Mouse (Mus musculus) embryonic stem cell, embryonic (primary cell): ENCODE results near the gene Lrrc61.

Source experiments
- CTCF ChIA-PET, 4 experiments: fragments of 300-600 bp in 2 of 4; fragments of 350-600 bp in 2 of 4; sonication (Branson Sonifier 250); formaldehyde crosslinking; loops; one replicate each; lab custom pipeline; 2022; ENCODE audit warnings: inconsistent platforms in 2 of 4; lab: Charles Lee
- POLR2A ChIA-PET, 4 experiments: fragments of 300-600 bp in 2 of 4; fragments of 350-600 bp in 2 of 4; sonication (Branson Sonifier 250); formaldehyde crosslinking; loops; one replicate each; lab custom pipeline; 2022; ENCODE audit warnings: antibody characterized with exemption in 4 of 4, inconsistent platforms in 1 of 4; lab: Charles Lee

The Lrrc61 gene

GRCm38 (mm10) chr6:48596545-48597232 is 42.1 kb downstream of the Lrrc61 start:
- CTCF ChIA-PET = interaction anchor here (0.6 to 1.8 kb wide), 5 partner anchors 14 to 218 kb away, joined by 4 to 6 read pairs (median 5); no protein-coding TSS in a partner anchor
- POLR2A ChIA-PET = interaction anchor here in 2 of 4 experiments (0.6 to 2.4 kb wide), 15 partner anchors 14 to 427 kb away, joined by 3 to 17 read pairs (median 4); partner anchors contain the start of gene AI854703 (in 1 of the 2)

- CTCF ChIA-PET = interaction anchor here (0.6 to 1.8 kb wide), 5 partner anchors 15 to 218 kb away, joined by 4 to 6 read pairs (median 5); no protein-coding TSS in a partner anchor
- POLR2A ChIA-PET = interaction anchor here in 2 of 4 experiments (1.0 to 2.4 kb wide), 11 partner anchors 13 to 152 kb away, joined by 3 to 17 read pairs (median 5); partner anchors contain the start of gene AI854703 (in 1 of the 2)
Measured at GRCm38 (mm10) chr6:48597233-48597625, 42.6 kb downstream of the Lrrc61 start.

DNA sequence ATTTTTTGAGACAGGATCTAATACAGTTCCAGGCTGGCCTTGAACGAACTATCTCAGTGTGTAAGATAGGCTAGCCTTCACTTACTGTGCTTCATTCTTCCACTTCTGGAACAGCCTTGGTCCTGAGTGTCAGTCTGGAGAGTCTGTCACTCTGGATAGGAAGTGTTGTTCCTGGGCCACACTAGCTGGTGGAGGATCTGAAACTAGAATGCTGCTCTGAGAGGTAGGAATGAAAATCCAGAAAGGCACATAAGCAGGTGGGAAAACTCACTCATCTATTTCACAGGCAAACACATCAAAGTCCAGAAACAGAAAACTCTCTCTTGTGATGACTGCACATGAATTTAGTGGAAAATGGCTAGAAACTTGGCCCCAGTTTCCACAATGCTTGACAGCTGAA is 46.0 kb downstream of the Lrrc61 start:
- ChIA-PET CTCF (interaction anchor here in 1 of 4 experiments (1.1 kb wide), 1 partner anchor 20 kb away, joined by 3 read pairs; no protein-coding TSS in a partner anchor), POLR2A (interaction anchor here in 3 of 4 experiments (1.1 to 3.2 kb wide), 8 partner anchors 11 to 161 kb away, joined by 3 to 15 read pairs (median 4); no protein-coding TSS in a partner anchor)

- POLR2A ChIA-PET = interaction anchor here (0.5 to 3.5 kb wide), 18 partner anchors 8 to 766 kb away, joined by 3 to 18 read pairs (median 3); partner anchors contain the start of genes Fam221a (in 1 of the 4), Gm44965 (in 1 of the 4) and Repin1 (in 1 of the 4)
- CTCF ChIA-PET = interaction anchor here in 3 of 4 experiments (1.1 to 1.8 kb wide), 6 partner anchors 8 to 259 kb away, joined by 3 to 7 read pairs (median 3); partner anchors contain the start of genes Gm44965 (in 1 of the 3) and Repin1 (in 1 of the 3)
Measured at GRCm38 (mm10) chr6:48601271-48602079, 46.9 kb downstream of the Lrrc61 start, which contains the start of gene Zfp775. Gene Zfp775, plus strand, starts transcription at chr6:48602063.

DNA sequence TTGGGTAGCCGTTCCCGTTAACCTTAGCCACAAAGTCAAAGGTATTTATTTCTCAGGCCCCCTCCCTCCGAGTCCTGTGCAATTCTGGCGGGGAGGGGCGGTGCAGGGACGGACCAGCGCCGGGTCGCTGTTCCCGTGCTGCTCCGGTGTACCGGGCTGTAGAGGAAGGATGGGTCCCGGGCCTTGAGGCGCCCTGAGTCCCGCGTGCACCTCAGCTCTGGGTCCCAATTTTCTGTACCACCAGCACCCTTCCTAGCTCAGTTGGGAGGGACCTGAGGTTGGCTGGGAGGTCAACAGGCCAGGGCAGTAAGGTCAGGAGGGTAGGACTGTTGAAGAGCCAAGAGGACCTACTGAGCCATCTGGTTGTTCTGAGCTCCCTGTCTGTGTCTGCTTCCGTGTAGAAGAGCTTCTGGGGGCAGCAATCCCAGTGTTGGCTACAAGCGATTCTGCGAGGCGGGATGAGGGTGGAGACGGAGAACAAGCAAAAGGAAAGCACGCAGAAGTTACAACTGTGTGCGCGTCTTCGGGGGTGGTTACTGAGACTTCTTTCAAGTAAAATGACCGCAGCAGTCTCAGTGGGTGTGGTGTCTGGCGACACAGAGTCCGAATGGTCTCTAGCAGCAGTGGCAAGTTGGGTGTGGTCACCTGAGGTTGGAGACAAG is 47.6 kb downstream of the Lrrc61 start:
- ChIA-PET POLR2A (interaction anchor here (0.5 to 3.5 kb wide), 14 partner anchors 9 to 765 kb away, joined by 3 to 18 read pairs (median 3); partner anchors contain the start of genes Fam221a (in 1 of the 4), Gm44965 (in 1 of the 4) and Repin1 (in 1 of the 4)), CTCF (interaction anchor here in 2 of 4 experiments (1.1 to 1.8 kb wide), 5 partner anchors 8 to 258 kb away, joined by 3 to 7 read pairs (median 3); partner anchors contain the start of genes Gm44965 (in 1 of the 2) and Repin1 (in 1 of the 2))

GRCm38 (mm10) chr6:48608124-48608523 is 53.5 kb downstream of the Lrrc61 start:
- POLR2A ChIA-PET = interaction anchor here in 1 of 4 experiments (0.7 to 2.0 kb wide), 2 partner anchors 13 to 16 kb away, joined by 3 to 4 read pairs; no protein-coding TSS in a partner anchor
- CTCF ChIA-PET = no interaction called here

GRCm38 (mm10) chr6:48609512-48609911 is 54.9 kb downstream of the Lrrc61 start:
- POLR2A ChIA-PET = interaction anchor here in 1 of 4 experiments (2.0 kb wide), 1 partner anchor 14 kb away, joined by 4 read pairs; no protein-coding TSS in a partner anchor

DNA sequence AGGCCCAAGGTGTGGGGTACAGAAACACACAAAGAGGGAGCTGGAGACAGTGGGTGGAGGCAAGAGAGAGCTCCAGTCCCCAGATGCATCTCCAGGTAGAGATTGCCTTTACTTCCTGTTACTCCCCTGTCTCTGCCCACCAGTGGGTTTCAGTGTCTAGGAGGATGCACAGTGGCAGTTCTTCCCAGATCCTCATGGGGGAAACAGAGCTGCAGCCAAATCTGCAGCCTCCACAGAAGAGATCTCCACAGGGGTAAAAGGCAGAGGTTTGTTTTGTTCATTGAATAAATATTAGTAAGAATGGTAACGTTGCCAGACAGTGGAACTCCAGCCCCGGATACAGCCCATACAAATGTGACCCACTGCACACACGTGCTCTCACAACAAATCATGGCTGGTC is 56.1 kb downstream of the Lrrc61 start:
- CTCF ChIA-PET = interaction anchor here in 3 of 4 experiments (0.6 to 1.4 kb wide), 4 partner anchors 9 to 35 kb away, joined by 3 to 5 read pairs (median 3); partner anchors contain the start of gene AI854703 (in 1 of the 3)
- POLR2A ChIA-PET = interaction anchor here in 2 of 4 experiments (0.5 to 1.8 kb wide), 7 partner anchors 9 to 1210 kb away, joined by 3 to 8 read pairs (median 3); partner anchors contain the start of gene Lrrc61 (in 1 of the 2)

More at GRCm38 (mm10) chr6:48609512-48609911, 54.9 kb downstream of the Lrrc61 start:
- CTCF ChIA-PET = no interaction called here

GRCm38 (mm10) chr6:48613464-48613863 is 58.9 kb downstream of the Lrrc61 start:
- CTCF ChIA-PET = interaction anchor here in 1 of 4 experiments (0.6 kb wide), 1 partner anchor 58 kb away, joined by 3 read pairs; no protein-coding TSS in a partner anchor
- POLR2A ChIA-PET = no interaction called here

- POLR2A ChIA-PET = no interaction called here
- CTCF ChIA-PET = interaction anchor here in 1 of 4 experiments (0.6 kb wide), 1 partner anchor 35 kb away, joined by 3 read pairs; no protein-coding TSS in a partner anchor
Measured at GRCm38 (mm10) chr6:48614756-48615155, 60.2 kb downstream of the Lrrc61 start.

DNA sequence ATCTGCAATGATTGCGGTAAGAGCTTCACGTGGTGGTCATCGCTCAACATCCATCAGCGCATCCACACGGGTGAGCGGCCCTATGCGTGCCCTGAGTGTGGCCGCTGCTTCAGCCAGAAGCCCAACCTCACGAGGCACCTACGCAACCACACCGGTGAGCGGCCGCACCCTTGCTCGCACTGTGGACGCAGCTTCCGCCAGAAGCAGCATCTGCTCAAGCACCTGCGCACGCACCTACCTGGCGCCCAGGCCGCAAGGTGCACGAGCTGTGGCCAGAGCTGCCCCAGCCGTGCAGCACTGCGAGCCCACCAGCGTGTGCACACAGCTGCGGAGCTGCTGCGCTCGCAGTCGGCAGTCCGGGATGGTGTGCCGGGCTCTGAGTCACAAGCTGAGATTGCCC is 65.4 kb downstream of the Lrrc61 start:
- CTCF ChIA-PET = interaction anchor here (0.5 to 1.8 kb wide), 16 partner anchors 9 to 613 kb away, joined by 3 to 8 read pairs (median 4); partner anchors contain the start of genes Atp6v0e2 (in 1 of the 4) and Gimap8 (in 1 of the 4)
- POLR2A ChIA-PET = interaction anchor here in 3 of 4 experiments (0.7 to 3.9 kb wide), 17 partner anchors 9 to 224 kb away, joined by 3 to 18 read pairs (median 3); partner anchors contain the start of gene Zfp775 (in 2 of the 3)
